Mouse (Mus musculus): Measurements from ENCODE around the gene Cldn3. TPM values are rescaled to one million over a fixed set of nuclear protein-coding genes. Genes with fewer than 3 reads are reported as not detected.

Gene Cldn3
- total RNA-seq, 2 experiments from 2014 or later = not detected

DNA sequence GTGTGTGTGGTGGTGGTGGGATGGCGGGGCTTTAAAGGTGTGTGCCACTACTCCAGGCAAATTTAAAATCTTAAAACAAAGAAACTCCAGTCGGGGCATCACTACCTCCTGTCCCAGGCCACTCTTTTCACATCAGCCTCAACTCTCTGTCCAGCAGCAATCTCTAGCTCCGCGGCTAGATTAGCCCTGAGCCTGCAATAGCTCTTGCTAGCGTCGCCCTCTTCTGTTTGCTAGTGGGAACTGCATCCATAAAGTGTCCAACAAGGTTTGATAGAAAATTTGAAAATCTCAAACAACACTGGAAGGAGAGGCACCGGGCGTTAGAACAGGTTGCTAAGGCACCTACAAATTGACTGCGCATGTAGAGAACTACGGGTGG lies 20.6 kb upstream of the Cldn3 start:
- ATAC-seq (replicated peaks; ENCODE audit: poor library complexity, severe bottlenecking) = peak; percentile 58; the same call in 1 of the 2 replicates

DNA sequence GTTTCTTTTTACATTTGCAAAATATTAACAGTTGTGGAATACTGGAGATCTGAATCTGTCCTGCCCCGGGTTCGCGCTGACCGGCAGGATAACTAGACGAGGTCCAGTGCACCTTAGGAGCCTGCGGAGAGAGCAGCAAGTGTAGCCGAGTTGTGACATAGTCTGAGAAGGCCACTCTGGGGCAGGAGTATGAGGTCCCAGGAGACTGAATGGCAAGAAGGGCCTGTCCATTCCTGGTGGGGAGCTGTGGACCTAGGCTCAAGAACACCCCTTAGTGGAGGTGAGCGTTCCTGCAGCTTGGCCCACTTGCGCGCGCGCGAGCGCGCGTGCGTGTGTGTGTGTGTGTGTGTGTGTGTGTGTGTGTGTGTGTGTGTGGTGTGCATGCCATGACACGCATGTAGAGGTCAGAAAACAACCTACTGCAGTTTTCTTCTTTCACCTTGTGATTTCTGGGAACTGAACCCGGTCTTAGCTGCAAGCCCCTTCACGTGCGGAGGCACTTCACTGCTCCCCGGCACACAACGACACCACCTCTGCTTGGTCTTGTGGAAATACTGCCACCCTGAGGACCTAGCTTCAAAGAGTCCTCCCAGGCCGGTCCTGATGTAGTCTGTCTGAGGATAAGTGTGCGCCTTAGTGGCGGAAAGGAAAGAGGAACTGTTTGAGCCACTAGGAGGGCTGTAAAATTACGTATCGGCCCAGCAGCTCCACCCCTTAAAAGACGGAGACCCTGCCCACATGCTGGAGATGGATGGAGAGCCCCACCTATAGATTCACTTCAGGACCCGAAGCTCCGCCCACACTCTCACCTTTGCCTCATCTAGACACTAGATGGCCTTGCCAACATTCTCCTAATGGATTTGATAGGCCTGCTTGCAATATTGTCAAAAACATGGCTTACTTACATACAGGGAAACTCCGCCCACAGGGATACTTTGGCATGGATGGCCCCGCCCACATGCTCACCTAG lies 19.9 kb upstream of the Cldn3 start:
- ATAC-seq (replicated peaks; ENCODE audit: poor library complexity, severe bottlenecking) = peak; percentile 82

GRCm38 (mm10) chr5:134967164-134967944 lies 18.7 kb upstream of the Cldn3 start:
- no peak for ATAC-seq (replicated peaks; ENCODE audit: poor library complexity, severe bottlenecking)

GRCm38 (mm10) chr5:134970671-134971070 lies 15.3 kb upstream of the Cldn3 start:
- no peak for ATAC-seq (replicated peaks; ENCODE audit: poor library complexity, severe bottlenecking)

DNA sequence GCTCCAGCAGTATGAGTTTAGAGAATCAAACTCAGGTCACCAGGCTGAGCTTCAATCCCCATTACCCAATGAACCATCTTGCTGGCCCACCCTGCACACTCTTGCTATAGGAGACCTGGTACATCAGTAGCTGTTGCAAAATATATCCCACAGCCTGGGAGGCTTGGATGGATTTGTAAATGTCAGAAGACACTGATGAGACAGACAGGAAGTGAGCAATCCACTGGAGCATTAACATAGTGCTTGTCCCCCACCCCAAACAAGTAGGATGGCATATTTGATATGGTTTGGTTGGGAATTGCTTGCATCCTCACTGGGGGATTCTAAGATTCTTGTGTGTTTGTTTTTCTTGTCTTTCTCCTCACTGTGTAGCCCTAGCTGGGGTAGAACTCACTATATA lies 12.9 kb upstream of the Cldn3 start:
- ATAC-seq (replicated peaks; ENCODE audit: poor library complexity, severe bottlenecking) = peak; percentile 24

GRCm38 (mm10) chr5:134973526-134973925 lies 12.5 kb upstream of the Cldn3 start:
- ATAC-seq (replicated peaks; ENCODE audit: poor library complexity, severe bottlenecking) = no peak

GRCm38 (mm10) chr5:134974294-134974693 lies 11.7 kb upstream of the Cldn3 start:
- ATAC-seq (replicated peaks; ENCODE audit: poor library complexity, severe bottlenecking) = peak; percentile 78

DNA sequence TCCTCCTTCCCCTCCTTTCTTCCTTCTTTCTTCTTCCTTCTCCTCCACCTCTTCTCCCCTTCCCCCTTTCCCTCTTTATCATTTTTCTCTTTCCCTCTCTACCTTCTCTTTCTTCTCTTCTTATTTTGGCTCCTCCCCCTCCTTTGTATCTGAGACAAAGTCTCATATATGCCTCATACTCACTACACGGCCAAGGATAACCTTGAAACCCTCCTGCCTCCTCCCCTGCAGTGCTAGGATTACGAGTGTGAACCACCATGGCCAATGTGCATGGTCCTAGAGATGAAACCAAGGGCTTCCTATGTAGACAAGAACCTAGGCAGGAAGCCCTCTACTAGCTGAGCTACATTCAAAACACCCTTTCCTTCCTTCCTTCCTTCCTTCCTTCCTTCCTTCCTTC lies 11.1 kb upstream of the Cldn3 start:
- ATAC-seq (replicated peaks; ENCODE audit: poor library complexity, severe bottlenecking) = no peak

DNA sequence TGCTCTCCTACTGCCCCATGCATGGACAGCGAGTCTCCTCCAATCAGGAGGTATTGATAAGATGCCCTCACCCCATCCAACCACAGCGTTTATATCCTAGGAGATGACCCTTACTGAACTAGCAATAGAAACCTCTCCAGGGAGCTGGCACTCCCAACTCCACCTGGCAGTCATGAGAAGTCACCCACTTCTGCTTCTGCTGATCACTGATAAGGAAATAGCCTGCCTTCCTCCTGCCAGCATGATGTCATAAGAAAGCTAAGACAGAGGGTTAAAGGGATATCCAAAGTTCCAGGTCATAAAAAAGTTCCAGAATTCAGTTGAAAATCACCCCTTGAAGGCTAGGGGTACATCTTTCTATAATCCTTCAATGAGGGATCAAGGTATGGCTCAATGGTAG lies 9.8 kb upstream of the Cldn3 start:
- peak; percentile 38; the same call in 1 of the 2 replicates for ATAC-seq (replicated peaks; ENCODE audit: poor library complexity, severe bottlenecking)

- no peak for ATAC-seq (replicated peaks; ENCODE audit: poor library complexity, severe bottlenecking)
These were observed 9.3 kb upstream of the Cldn3 start for GRCm38 (mm10) chr5:134976577-134977250.

DNA sequence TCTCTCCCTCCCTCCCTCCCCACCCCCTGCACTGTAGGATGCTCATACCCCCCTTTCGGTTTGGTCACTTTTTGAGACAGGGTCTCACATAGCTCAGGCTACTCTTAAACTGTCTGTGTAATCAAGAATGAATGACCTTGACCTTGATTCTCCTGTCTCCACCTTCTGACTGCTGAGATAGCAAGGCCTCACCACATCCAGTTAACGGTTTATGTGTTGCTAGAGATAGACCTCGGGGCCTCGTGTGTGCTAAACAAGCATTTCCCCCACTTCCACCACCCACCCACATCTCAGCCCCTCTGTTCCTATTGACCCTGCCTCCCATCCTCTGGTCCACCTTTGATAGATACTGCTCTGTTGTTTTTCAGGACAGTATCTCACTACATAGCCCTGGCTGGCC lies 8.2 kb upstream of the Cldn3 start:
- no peak for ATAC-seq (replicated peaks; ENCODE audit: poor library complexity, severe bottlenecking)

GRCm38 (mm10) chr5:134981149-134981548 lies 4.9 kb upstream of the Cldn3 start:
- ATAC-seq (replicated peaks; ENCODE audit: poor library complexity, severe bottlenecking) = no peak

DNA sequence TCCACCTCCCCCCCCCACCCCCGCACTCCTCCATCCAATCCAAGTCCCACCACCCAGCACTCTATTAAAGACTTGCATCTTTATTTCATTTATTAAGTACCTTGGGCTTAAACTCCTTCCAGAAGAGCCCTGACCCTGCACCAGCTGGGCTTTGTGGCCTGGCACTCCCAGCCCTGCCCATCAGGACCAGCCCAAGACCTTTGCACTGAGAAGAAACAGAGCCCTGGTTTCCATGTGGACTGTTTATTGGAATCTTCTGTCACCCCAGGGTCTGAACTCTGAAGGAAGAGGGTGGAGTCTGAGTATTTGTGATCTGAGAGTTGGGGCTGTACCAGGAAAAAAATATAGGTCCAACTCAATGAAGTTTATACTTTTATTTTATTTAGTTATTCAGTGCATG lies 2.9 kb upstream of the Cldn3 start:
- no peak for ATAC-seq (replicated peaks; ENCODE audit: poor library complexity, severe bottlenecking)

GRCm38 (mm10) chr5:134983771-134984170 lies 2.2 kb upstream of the Cldn3 start:
- ATAC-seq (replicated peaks; ENCODE audit: poor library complexity, severe bottlenecking) = no peak

DNA sequence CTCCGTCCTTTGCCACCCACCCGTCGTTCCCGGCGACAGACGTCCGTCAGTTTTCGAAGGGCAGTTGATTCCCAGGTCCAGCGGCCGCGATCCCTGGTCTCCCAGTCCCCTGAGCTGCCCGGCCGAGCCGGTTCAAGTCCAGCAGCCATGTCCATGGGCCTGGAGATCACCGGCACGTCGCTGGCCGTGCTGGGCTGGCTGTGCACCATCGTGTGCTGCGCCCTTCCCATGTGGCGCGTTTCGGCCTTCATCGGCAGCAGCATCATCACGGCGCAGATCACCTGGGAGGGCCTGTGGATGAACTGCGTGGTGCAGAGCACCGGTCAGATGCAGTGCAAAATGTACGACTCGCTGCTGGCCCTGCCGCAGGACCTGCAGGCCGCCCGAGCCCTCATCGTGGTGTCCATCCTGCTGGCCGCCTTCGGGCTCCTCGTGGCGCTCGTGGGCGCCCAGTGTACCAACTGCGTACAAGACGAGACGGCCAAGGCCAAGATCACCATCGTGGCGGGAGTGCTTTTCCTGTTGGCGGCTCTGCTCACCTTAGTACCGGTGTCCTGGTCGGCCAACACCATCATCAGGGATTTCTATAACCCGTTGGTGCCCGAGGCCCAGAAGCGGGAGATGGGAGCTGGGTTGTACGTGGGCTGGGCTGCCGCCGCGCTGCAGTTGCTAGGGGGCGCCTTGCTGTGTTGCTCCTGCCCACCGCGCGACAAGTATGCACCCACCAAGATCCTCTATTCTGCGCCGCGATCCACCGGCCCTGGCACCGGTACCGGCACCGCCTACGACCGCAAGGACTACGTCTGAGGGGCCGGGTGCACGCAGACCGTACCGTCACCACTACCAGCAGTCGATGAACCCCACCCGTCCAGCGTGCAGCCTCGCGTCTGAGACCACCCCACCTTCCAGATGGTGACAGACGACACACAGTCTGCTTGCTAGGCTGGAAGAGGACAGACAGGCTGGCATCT lies 569 bp downstream of the Cldn3 start:
- peak; percentile 42 for ATAC-seq (replicated peaks; ENCODE audit: poor library complexity, severe bottlenecking)

GRCm38 (mm10) chr5:134989166-134989565 lies 3.2 kb downstream of the Cldn3 start:
- no peak for ATAC-seq (replicated peaks; ENCODE audit: poor library complexity, severe bottlenecking)

DNA sequence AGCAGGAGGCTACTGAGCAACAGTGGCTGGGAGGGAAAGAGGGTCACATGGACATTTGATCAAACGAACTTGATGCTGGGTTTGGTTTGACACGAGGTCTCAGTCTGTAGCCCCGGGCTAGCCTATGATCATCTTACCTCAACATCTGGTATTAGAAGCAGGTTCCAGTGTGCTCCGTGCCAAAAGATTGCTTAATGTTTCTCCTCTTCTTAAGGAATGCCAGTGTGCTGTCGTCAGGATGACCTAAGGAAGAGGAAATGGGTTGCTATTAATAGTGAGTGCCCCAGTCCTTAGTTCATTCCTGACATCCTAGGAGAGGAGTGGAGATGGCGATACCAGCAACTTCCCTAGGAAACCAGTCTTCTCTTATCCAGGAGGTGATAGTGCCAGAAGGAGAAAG lies 3.7 kb downstream of the Cldn3 start:
- no peak for ATAC-seq (replicated peaks; ENCODE audit: poor library complexity, severe bottlenecking)

- ATAC-seq (replicated peaks; ENCODE audit: poor library complexity, severe bottlenecking) = no peak
These were observed 6.6 kb downstream of the Cldn3 start for GRCm38 (mm10) chr5:134992566-134992965.

DNA sequence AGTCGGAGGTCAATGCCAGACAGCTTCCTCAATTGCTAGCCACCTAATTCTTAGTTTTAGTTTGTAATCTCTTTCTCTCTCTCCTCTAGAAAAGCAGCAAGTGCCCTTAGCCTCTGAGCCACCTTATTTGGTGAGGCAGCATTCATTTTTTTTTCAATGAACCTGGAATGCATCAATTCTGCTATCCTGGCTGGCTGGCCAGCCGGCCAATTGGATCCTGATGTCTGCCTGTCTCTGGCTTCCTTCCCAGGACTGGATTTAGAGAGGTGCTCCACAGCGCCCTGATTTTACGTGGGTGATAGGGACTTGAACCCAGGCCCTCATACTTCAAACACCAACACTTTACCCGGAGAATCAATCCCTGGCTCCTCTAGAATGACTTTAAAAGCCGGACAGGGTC lies 12.3 kb downstream of the Cldn3 start:
- no peak for ATAC-seq (replicated peaks; ENCODE audit: poor library complexity, severe bottlenecking)

DNA sequence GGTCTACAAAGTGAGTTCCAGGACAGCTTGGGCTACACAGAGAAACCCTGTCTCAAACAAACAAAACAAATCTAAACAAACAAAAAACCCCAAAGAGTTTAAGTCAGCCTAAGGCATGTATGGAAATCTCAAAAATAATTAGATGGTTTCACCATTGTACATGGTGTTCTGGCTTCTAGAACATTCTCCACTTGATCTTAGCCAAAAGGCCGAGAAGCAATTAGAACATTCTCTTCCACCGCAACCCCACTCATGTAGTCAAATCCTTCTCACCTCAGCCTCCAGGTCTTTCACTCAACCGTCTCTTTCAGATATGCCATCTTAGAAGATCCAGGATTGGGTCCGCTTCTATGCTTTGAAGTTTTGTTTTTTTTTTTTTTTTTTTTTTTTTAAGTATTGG lies 13.8 kb downstream of the Cldn3 start:
- ATAC-seq (replicated peaks; ENCODE audit: poor library complexity, severe bottlenecking) = no peak
